9 mouse cellular contexts compared by ENCODE assay signal in the genomic region with DNA sequence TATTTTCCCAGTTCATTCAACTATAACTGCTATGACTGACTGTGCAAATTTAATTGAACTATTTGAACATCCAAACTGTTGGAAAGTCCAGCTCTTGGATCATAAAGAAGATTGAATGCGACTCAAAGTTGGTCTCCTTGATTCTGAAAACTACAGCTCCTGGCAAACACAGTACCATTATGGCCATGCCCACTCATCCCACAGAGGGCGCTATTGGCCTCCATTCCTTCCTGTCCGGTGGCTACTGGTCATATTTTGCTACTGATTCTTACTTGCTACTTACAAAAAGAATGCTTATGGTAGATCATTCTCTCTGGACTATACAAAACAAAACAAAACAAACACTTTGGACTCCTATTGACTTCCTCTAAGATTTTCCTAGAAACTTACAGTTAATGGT.
DNase-seq lines count a peak whose midpoint lies in the region; TF ChIP-seq lines count a peak whose summit lies in the region.
"Had no signal": no experiment of that assay in that cellular context is flagged by ENCODE, and none has a peak within 500 bp of the region (broad histone marks: within the 10 kb centered on the region; RNA-seq: fewer than 3 reads in every experiment).

No protein-coding gene starts in this region.

- 23% methylated on average over 3 of the region's 3 CpGs for WGBS in heart, embryonic 10.5 days

- H3K9me3 ChIP-seq in heart, embryonic 10.5 days = no peaks in the 10 kb centered on the region

- peak; percentile 6 to 7 for DNase-seq in heart, adult 9 months (ENCODE audit: low spot score in 2 of 2)
- no peak for DNase-seq in heart, embryonic 10.5 days (ENCODE audit: low spot score)
- DNase-seq in adrenal gland, postnatal 25 days = peak; percentile 47
- peak; percentile 36 to 79 for DNase-seq in layer of hippocampus, adult 18-20 months (ENCODE audit: low spot score in 2 of 2)
- DNase-seq in lung, postnatal 14 days = peak; percentile 58
- DNase-seq in thymus, postnatal 14 days = peak; percentile 61

- no peak overlapping the region for H3K4me3 ChIP-seq in heart, embryonic 10.5 days
- no peak overlapping the region for H3K4me3 ChIP-seq in C2C12 (ENCODE audit: insufficient read depth, poor library complexity, severe bottlenecking)
- no peak overlapping the region for H3K4me3 ChIP-seq in embryonic fibroblast, embryonic 13.5 days (ENCODE audit: insufficient read depth, low read length)

- no peak overlapping the region for H3ac ChIP-seq in C2C12 (ENCODE audit: control insufficient read depth, insufficient read length, low read depth)

- no peak for TF ChIP-seq POLR2A in embryonic fibroblast, embryonic 13.5 days (IDR thresholded peaks at IDR 0.05; ENCODE audit: low read depth, low read length)

- TF ChIP-seq CTCF in C2C12 (IDR thresholded peaks at IDR 0.05; ENCODE audit: control insufficient read depth, insufficient read depth, insufficient read length) = peak; percentile 33
- TF ChIP-seq CTCF in embryonic fibroblast, embryonic 13.5 days (IDR thresholded peaks at IDR 0.05; ENCODE audit: borderline replicate concordance, insufficient read depth, low read length) = peak; percentile 62; the same call in 1 of the 2 replicates

- peaks cover 4% of the 10 kb centered on the region for H3K27me3 ChIP-seq in heart, embryonic 10.5 days (ENCODE audit: insufficient read depth, poor library complexity, severe bottlenecking)
- peaks cover 20% of the 10 kb centered on the region for H3K27me3 ChIP-seq in C2C12 (ENCODE audit: control insufficient read depth, insufficient read depth, insufficient read length)

- no peaks in the 10 kb centered on the region for H3K79me3 ChIP-seq in C2C12 (ENCODE audit: low read depth)

- H3K4me1 ChIP-seq in heart, embryonic 10.5 days = no peaks in the 10 kb centered on the region
- H3K4me1 ChIP-seq in embryonic fibroblast, embryonic 13.5 days (ENCODE audit: control insufficient read depth, insufficient read depth, low read length) = no peaks in the 10 kb centered on the region

- H3K36me3 ChIP-seq in heart, embryonic 10.5 days = no peaks in the 10 kb centered on the region
- H3K36me3 ChIP-seq in C2C12 (ENCODE audit: control insufficient read depth, insufficient read depth) = no peaks in the 10 kb centered on the region

- no peaks in the 10 kb centered on the region for H3K79me2 ChIP-seq in C2C12 (ENCODE audit: control insufficient read depth, insufficient read depth)

- H3K27ac ChIP-seq in heart, embryonic 10.5 days = no peak overlapping the region
- no peak overlapping the region for H3K27ac ChIP-seq in embryonic fibroblast, embryonic 13.5 days (ENCODE audit: insufficient read depth, low read length)
- H3K27ac ChIP-seq: macrophage had no signal

TF ChIP-seq in C2C12, 6 proteins besides CTCF, POLR2A, EP300 and RAD21:
- TF ChIP-seq MAX (IDR thresholded peaks at IDR 0.05) (no peak), CEBPB (IDR thresholded peaks at IDR 0.05; ENCODE audit: low read depth) (no peak), MYOD1 (IDR thresholded peaks at IDR 0.05; ENCODE audit: control insufficient read depth, insufficient read length, low read depth) (no peak), USF1 (IDR thresholded peaks at IDR 0.05; ENCODE audit: low read depth) (no peak), MYOG (IDR thresholded peaks at IDR 0.05; ENCODE audit: control insufficient read depth, extremely low read depth, insufficient read length) (no peak)
